Mouse (Mus musculus) C2C12 (cell line): ENCODE data around the gene Unc13c. TPM values are rescaled to one million over a fixed set of nuclear protein-coding genes. Genes with fewer than 3 reads are reported as not detected.

ENCODE experiments used
- H3K27me3 ChIP-seq: one replicate; pipeline ENCODE4 v1.6.1; 2011; ENCODE audit not compliant: control insufficient read depth, insufficient read depth, insufficient read length
- H3K36me3 ChIP-seq: one replicate; pipeline ENCODE4 v1.6.1; 2011; ENCODE audit not compliant: control insufficient read depth, insufficient read depth
- H3K4me3 ChIP-seq: one replicate; pipeline ENCODE4 v1.5.1; 2011; ENCODE audit warnings: mild to moderate bottlenecking, control low read depth; ENCODE audit not compliant: poor library complexity, insufficient read depth, severe bottlenecking
- H3K79me2 ChIP-seq: one replicate; pipeline ENCODE4 v1.6.1; 2011; ENCODE audit not compliant: control insufficient read depth, insufficient read depth
- H3K79me3 ChIP-seq: one replicate; pipeline ENCODE4 v1.6.1; 2011; ENCODE audit warnings: low read depth, control low read depth
- H3ac ChIP-seq: one replicate; pipeline ENCODE3; 2011; ENCODE audit warnings: low read depth; ENCODE audit not compliant: control insufficient read depth, insufficient read length
- CEBPB ChIP-seq: IDR thresholded peaks from one replicate; pipeline ENCODE4 v1.6.1; 2011; ENCODE audit warnings: low read depth, mild to moderate bottlenecking, control low read depth, moderate library complexity
- CTCF ChIP-seq: IDR thresholded peaks from one replicate; pipeline ENCODE4 v1.5.1; 2011; ENCODE audit not compliant: control insufficient read depth, insufficient read depth, insufficient read length
- FOSL1 ChIP-seq: IDR thresholded peaks from one replicate; pipeline ENCODE4 v1.8.0; 2011; ENCODE audit warnings: mild to moderate bottlenecking, low read length; ENCODE audit not compliant: poor library complexity, insufficient read depth, severe bottlenecking
- MAX ChIP-seq: IDR thresholded peaks from one replicate; pipeline ENCODE4 v1.6.1; 2011; ENCODE audit warnings: mild to moderate bottlenecking, control low read depth
- MYOD1 ChIP-seq: IDR thresholded peaks from one replicate; pipeline ENCODE4 v1.6.1; 2011; ENCODE audit warnings: low read depth; ENCODE audit not compliant: control insufficient read depth, insufficient read length
- MYOG ChIP-seq: IDR thresholded peaks from one replicate; pipeline ENCODE4 v1.6.1; 2011; ENCODE audit not compliant: control insufficient read depth, insufficient read length; ENCODE audit errors: extremely low read depth
- USF1 ChIP-seq: IDR thresholded peaks from one replicate; pipeline ENCODE4 v1.6.1; 2011; ENCODE audit warnings: low read depth, mild to moderate bottlenecking, control low read depth, moderate library complexity
- long read RNA-seq, 2 experiments: library from polyadenylated mRNA; unstranded; transcript quantifications; one replicate each; pipeline ENCODE4 v2.0.0; 2019 to 2020
- polyA plus RNA-seq: library from polyadenylated mRNA; unstranded; fragments of >200 nt; fragmentation: generic; extraction: Trizol; gene quantifications from one replicate; pipeline ENCODE4 v1.2.1, GENCODE M21; 2012; ENCODE audit warnings: missing spikeins

The Unc13c gene
- under 0.01 TPM for polyA plus RNA-seq
- long read RNA-seq, experiment 1, result 0 reads
- long read RNA-seq, experiment 2, result 0 reads

DNA sequence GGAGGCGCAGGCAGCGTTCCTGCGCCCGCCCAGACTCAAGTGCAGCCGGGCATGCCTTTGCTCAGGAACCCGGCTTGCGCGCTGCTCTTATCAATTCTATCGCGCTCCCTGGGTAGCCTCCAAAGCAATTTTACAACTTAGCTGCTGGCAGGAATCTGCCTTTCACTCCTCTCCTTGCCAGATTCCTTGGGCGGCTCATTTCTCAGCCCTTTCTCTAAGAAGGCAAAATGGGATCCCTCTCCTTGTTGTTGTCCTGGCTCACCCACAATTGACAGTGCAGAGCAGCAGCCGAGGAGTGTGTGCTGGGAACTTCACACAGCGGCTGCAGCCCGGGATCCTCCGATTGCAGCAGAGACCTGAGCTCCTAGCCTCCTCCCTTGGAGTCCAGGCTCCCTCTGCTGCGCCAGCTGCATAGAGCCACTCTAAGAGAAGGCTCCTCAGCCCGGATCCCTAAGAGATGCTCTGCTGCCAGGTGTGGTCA, at the start of gene Unc13c:
TSS of gene Unc13c (minus strand) at position 326 of the 481 bp plus-strand sequence.
- TF ChIP-seq MYOG (no peak), CEBPB (no peak), USF1 (no peak), CTCF (no peak), MYOD1 (no peak), FOSL1 (no peak), MAX (no peak)
- Histone ChIP-seq H3ac (no peak within 1 kb of the TSS), H3K36me3 (no peaks in the 10 kb centered on the region), H3K4me3 (no peak within 1 kb of the TSS), H3K27me3 (no peaks in the 10 kb centered on the region), H3K79me2 (no peaks in the 10 kb centered on the region), H3K79me3 (no peaks in the 10 kb centered on the region)

DNA sequence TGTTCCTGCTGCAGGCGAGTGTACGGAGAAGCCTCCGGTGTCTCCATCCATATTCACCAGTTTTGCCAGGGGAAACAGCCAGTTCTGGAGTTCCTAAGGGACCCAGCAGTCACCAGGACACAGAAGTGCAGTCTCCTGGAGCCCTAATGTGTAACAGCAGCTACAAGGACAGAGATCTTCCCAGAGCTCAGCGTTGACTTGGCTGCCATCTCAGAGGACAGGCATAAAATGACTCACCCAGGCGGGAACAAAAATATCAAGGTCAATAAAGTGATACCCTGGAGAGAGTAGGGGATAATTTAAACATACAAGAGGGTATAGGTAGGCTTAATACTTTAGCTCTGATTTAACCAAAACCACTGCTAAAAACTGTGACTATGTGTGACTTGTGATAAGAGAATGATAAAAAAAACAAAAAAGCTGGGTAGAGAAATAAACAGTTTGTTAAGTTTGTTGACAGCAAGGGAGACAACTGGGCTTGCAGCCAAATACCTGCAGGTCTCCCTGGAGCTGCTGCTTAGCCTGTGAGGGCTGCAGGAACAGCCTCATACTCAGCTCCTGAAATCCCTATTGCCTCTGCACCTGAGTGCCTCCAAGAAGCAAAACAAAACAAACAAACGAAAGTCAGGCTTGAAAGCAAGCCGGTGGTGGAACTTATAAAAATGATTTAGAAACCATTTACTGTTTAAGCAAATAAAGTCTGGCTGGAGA, 39.4 kb upstream of the Unc13c start:
- Histone ChIP-seq H3K27me3 (no peaks in the 10 kb centered on the region), H3K79me2 (no peaks in the 10 kb centered on the region), H3ac (no peak overlapping the region), H3K36me3 (no peaks in the 10 kb centered on the region), H3K79me3 (no peaks in the 10 kb centered on the region), H3K4me3 (no peak overlapping the region)
- TF ChIP-seq CTCF (no peak), USF1 (no peak), MYOD1 (no peak), FOSL1 (no peak), CEBPB (no peak), MAX (no peak), MYOG (no peak)

DNA sequence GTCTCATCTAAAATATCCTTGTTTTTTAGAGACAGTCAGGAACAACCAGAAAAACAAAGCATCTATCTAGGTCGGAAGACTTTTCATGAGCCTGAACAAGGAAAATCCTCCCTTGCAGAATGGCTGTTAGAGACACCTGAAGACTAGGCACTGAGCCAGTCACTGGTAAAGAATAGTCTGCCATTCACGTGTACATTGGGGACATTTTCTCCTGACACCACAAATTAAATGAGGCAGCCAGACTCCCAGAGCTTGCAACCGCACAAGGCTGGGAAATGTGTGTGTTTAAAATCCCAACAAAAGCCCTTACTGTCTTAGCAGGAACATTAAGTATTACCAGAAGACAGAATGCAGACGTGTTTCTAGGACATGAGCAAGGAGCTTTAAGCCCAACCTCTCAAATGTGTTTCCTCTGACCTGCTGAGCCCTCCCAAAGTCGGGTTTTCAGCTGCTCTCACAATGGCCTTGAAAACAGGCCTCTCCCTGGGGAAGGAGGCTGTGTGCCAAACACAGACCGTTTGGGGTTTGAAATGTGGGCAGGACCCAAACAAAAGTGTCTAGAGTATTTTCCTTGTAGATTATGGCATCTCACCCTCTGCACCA, 33.7 kb upstream of the Unc13c start:
- Histone ChIP-seq H3K79me2 (no peaks in the 10 kb centered on the region), H3ac (no peak overlapping the region), H3K79me3 (no peaks in the 10 kb centered on the region), H3K27me3 (no peaks in the 10 kb centered on the region), H3K36me3 (no peaks in the 10 kb centered on the region), H3K4me3 (no peak overlapping the region)
- no peak for TF ChIP-seq FOSL1
- TF ChIP-seq CTCF, result no peak
- no peak for TF ChIP-seq USF1
- no peak for TF ChIP-seq MYOG
- no peak for TF ChIP-seq CEBPB
- no peak for TF ChIP-seq MAX
- TF ChIP-seq MYOD1, result no peak

DNA sequence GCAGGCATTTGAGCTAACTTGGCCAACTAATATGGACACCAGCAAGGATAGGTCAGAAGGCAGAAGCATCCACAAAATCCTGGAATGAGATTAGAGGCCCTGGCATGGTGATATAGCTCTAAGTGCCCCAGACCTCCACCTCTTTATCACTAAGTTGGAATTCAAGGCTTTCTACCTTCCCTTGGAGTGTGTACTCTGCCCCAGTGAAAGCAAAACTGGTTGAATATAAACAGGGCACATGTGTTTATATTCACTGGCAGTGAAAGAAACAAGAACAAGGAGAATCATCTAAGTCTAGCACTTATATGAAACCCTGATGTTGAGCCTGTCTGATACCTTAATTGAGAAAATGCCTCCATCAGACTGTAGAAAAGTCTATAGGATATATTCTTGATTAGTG, 19.3 kb upstream of the Unc13c start:
- no peak for TF ChIP-seq MYOD1
- TF ChIP-seq CTCF, result no peak
- no peak for TF ChIP-seq FOSL1
- no peak for TF ChIP-seq USF1
- TF ChIP-seq MAX, result no peak
- no peak for TF ChIP-seq MYOG
- no peak for TF ChIP-seq CEBPB
- Histone ChIP-seq H3K79me2 (no peaks in the 10 kb centered on the region), H3K36me3 (no peaks in the 10 kb centered on the region), H3K4me3 (no peak overlapping the region), H3ac (no peak overlapping the region), H3K27me3 (no peaks in the 10 kb centered on the region), H3K79me3 (no peaks in the 10 kb centered on the region)

DNA sequence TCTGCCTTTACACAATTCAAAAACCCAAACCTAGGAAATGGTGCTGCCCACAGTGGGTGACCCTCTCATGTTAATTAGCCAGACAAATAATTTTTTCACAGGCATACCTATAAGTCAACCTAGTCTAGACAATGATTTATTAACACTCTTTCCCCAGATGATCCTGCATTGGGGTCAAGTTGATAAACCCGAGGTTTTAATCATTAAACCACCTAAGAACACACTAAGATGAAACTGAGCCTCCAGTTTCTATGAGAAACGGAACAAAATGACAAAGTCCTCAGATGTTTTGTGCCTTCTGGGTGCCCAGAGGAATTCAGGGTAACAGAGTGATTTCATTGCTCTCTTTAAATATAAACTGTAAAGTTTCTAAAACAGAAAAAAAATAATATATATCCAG, 18.5 kb upstream of the Unc13c start:
- H3K79me3 ChIP-seq, result no peaks in the 10 kb centered on the region
- H3K79me2 ChIP-seq, result no peaks in the 10 kb centered on the region
- TF ChIP-seq CEBPB (no peak), MAX (no peak), USF1 (no peak), MYOG (no peak), MYOD1 (no peak), FOSL1 (no peak), CTCF (no peak)
- no peak overlapping the region for H3K4me3 ChIP-seq
- no peaks in the 10 kb centered on the region for H3K27me3 ChIP-seq
- H3ac ChIP-seq, result no peak overlapping the region
- no peaks in the 10 kb centered on the region for H3K36me3 ChIP-seq
